Mouse (Mus musculus): Measurements from ENCODE around the gene Enthd1. TPM values are rescaled to one million over a fixed set of nuclear protein-coding genes. Genes with fewer than 3 reads are reported as not detected.

Gene Enthd1
- polyA plus RNA-seq, 1 experiment from 2014 or later = not detected

DNA sequence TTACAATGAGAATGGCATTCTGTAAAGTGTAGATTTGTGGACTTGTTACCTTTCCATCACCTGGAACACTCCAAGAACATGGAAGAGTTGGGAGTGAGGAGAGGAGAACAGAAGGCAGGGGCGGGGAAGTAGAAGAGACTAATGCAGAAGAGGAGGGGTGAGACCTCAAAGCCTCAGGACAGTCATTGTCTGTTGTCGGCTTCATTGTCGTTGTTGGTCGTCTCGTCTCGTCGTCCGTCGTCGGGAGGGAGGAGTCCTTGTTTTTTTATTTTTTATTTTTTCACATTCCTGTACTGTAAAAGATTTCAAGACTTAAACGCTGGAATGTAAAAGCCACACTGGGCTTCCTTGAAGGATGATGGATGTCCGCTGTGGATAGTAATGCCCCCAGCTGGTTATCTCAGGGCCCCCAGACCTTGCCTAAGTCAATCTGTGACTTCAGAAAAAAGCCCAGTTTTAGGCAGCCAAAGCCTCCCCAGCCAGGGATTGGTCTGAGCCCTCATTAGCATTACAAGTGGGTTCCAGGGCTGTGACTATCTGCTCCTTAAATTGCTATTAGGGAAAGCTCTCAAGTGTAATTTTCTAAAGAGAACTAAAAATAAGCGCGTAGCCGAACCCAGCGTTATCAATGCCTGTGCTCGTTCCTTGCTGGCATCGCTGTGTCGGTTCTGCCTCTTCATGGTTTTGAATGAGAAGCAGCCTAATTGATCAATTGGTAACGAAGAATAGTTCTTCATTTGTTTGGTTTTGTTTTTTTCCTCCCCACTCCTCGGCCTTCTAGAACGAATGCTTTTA, 12.4 kb upstream of the Enthd1 start:
- H3K9me3 ChIP-seq (replicated peaks; ENCODE audit: control insufficient read depth, low read length) = no peaks in the 10 kb centered on the region
- H3K27ac ChIP-seq (ENCODE audit: low read length) = no peak overlapping the region
- H3K4me2 ChIP-seq (ENCODE audit: low read depth, low read length) = peak overlapping the region; percentile 28; the same call in 1 of the 2 replicates
- H3K4me1 ChIP-seq (ENCODE audit: control insufficient read depth, insufficient read depth, low read length) = peaks cover 4% of the 10 kb centered on the region; the same call in 1 of the 2 replicates
- peaks cover 20% of the 10 kb centered on the region for H3K27me3 ChIP-seq (ENCODE audit: control insufficient read depth, insufficient read depth, low read length)
- ATAC-seq (replicated peaks; ENCODE audit: extremely low read depth, insufficient read depth, low FRiP score) = no peak
- no peak overlapping the region for H3K9ac ChIP-seq (ENCODE audit: low read length)
- no peak overlapping the region for H3K4me3 ChIP-seq (ENCODE audit: low read length)
- WGBS = 18% methylated on average over 22 of the region's 22 CpGs
- H3K36me3 ChIP-seq (ENCODE audit: control insufficient read depth, insufficient read depth) = no peaks in the 10 kb centered on the region

DNA sequence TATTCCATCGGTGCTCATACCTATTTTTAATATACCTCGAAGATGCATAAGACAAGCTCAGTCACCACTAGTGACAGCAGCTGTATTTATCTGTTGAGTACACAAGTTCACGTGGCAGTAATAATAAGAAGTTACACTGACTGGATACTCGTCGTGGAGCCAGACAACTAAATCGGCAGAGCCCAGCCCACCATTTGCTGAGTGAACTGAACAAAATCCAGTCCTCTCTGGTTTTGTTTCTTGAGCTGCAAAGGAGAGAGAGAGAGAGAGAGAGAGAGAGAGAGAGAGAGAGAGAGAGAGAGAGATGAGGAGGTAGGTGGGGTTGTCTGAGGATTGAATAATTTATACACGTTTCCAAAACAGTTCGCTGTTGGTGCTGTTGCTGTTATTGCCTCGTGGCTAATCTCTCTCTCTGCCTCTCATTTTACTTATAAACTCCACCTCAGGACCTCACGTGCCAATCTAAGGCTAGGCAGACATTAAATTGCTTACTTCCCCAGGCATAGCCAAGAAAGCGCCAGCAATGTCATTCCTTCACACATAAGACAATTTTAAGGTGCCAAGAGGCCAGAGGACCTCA, 11.5 kb upstream of the Enthd1 start:
- H3K4me1 ChIP-seq (ENCODE audit: control insufficient read depth, insufficient read depth, low read length) = peaks cover 3% of the 10 kb centered on the region; the same call in 1 of the 2 replicates
- H3K27me3 ChIP-seq (ENCODE audit: control insufficient read depth, insufficient read depth, low read length) = peaks cover 24% of the 10 kb centered on the region
- no peaks in the 10 kb centered on the region for H3K9me3 ChIP-seq (replicated peaks; ENCODE audit: control insufficient read depth, low read length)
- WGBS = 77% methylated on average over 11 of the region's 11 CpGs
- H3K4me2 ChIP-seq (ENCODE audit: low read depth, low read length) = no peak overlapping the region
- no peak for ATAC-seq (replicated peaks; ENCODE audit: extremely low read depth, insufficient read depth, low FRiP score)
- no peak overlapping the region for H3K4me3 ChIP-seq (ENCODE audit: low read length)
- no peak overlapping the region for H3K9ac ChIP-seq (ENCODE audit: low read length)
- H3K27ac ChIP-seq (ENCODE audit: low read length) = no peak overlapping the region
- H3K36me3 ChIP-seq (ENCODE audit: control insufficient read depth, insufficient read depth) = no peaks in the 10 kb centered on the region

DNA sequence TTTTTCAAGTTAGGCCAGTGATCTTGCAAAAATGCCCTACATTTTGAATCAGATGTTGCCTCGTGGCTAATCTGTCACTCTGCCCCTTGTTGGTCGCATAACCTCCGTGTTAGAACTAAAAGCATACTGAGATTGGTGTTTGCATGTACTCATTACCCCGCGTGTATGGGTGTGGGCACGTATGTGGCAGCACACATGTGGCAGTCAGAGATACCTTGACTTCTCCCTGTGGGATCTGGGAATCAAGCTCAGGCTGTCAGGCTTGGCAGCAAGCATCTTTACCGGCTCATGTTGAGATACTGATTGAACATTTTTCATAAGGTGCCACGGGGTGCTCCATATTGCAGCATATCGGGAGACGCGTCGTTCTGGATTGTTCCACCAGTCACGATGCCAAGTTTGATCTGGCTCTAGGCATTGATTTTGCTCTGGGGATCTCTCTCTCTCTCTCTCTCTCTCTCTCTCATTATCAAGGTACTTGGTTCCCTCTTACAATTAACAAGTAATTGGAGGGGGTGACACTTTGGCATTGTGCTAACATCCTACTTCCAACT, 10.9 kb upstream of the Enthd1 start:
- H3K9ac ChIP-seq (ENCODE audit: low read length) = no peak overlapping the region
- H3K27me3 ChIP-seq (ENCODE audit: control insufficient read depth, insufficient read depth, low read length) = peaks cover 24% of the 10 kb centered on the region
- H3K9me3 ChIP-seq (replicated peaks; ENCODE audit: control insufficient read depth, low read length) = no peaks in the 10 kb centered on the region
- ATAC-seq (replicated peaks; ENCODE audit: extremely low read depth, insufficient read depth, low FRiP score) = no peak
- WGBS = 87% methylated on average over 13 of the region's 13 CpGs
- H3K27ac ChIP-seq (ENCODE audit: low read length) = no peak overlapping the region
- H3K4me3 ChIP-seq (ENCODE audit: low read length) = no peak overlapping the region
- H3K36me3 ChIP-seq (ENCODE audit: control insufficient read depth, insufficient read depth) = no peaks in the 10 kb centered on the region
- H3K4me2 ChIP-seq (ENCODE audit: low read depth, low read length) = no peak overlapping the region
- H3K4me1 ChIP-seq (ENCODE audit: control insufficient read depth, insufficient read depth, low read length) = peaks cover 3% of the 10 kb centered on the region; the same call in 1 of the 2 replicates

DNA sequence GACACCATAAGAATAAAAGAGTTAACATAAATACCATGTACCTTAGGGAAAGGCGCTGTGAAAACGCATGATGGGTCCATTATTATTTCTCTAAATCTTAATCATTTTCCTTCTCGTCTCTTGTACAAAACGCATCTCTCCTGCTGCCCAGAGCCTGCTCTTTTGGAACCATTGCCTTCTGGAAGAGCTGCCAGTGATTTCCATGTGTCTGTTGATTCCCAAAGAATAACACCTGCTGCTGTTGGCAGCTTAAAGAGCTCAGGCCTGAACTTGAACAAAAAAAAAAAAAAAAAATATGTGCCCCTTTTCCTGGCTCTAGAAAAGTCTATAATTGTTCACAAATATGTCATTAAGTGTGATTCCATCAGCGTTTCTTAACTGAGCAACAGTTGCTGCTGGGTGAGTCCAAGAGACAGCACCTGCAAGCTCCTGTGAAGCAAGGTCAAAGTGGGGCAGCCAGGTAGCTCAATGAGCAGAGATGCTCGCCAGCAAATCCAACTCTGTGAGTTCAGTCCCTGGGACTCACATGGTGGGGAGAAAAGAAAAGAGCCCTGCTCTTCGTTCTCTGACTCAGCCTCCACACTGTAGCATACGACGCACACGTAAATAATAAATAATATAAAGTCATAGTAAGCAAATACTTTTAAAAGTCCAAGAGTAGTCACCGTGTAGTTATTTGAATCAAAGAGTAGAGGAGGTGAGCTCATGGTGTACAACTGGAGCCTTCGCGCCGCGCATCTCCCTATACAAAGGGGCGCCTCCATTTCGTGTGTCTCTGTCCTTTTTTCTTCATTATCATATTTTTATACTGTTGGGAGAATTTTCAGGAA, 9.5 kb upstream of the Enthd1 start:
- no peak for ATAC-seq (replicated peaks; ENCODE audit: extremely low read depth, insufficient read depth, low FRiP score)

DNA sequence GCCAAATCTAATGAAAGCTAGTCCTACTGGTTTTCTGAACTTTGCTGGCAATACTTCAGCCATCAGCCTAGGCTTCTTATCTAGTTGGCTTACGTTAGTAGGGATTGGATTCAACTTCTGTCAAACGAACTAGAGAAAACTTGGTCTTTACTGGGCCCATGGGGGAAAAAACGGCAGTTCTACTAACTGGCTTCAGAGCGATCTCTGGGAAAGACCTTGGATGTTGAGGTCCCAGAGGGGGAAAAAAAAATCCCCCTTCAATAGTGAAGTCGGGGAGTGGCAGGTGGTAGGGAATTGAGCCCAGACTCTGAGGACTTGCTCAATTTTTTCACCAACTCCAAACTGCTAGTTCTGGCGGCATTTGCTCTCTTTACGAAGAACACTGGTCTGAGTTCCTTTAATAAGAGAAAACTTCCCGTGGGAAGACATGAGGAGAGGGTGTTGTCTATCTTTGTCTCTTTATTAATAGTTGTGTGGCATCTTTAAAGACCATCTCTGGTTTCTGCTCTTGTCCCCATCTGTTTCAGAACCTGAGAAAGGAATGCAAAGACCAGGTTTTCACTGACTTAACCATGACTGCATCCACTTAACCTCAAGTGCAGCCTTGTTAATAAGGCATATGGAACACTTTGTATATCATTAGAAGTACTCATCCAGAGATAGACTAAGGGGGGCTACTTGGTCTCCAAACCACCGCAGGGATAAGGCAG, 8.0 kb upstream of the Enthd1 start:
- WGBS = 60% methylated on average over 9 of the region's 9 CpGs
- ATAC-seq (replicated peaks; ENCODE audit: extremely low read depth, insufficient read depth, low FRiP score) = no peak
- H3K27ac ChIP-seq (ENCODE audit: low read length) = peak overlapping the region; percentile 24; the same call in 1 of the 2 replicates
- no peaks in the 10 kb centered on the region for H3K36me3 ChIP-seq (ENCODE audit: control insufficient read depth, insufficient read depth)
- peaks cover 1% of the 10 kb centered on the region; the same call in 1 of the 2 replicates for H3K4me1 ChIP-seq (ENCODE audit: control insufficient read depth, insufficient read depth, low read length)
- H3K9me3 ChIP-seq (replicated peaks; ENCODE audit: control insufficient read depth, low read length) = no peaks in the 10 kb centered on the region
- peak overlapping the region; percentile 13; the same call in 1 of the 2 replicates for H3K9ac ChIP-seq (ENCODE audit: low read length)
- no peak overlapping the region for H3K4me2 ChIP-seq (ENCODE audit: low read depth, low read length)
- peaks cover 26% of the 10 kb centered on the region for H3K27me3 ChIP-seq (ENCODE audit: control insufficient read depth, insufficient read depth, low read length)
- H3K4me3 ChIP-seq (ENCODE audit: low read length) = peak overlapping the region; percentile 35

More for the DNA sequence above, 9.5 kb upstream of the Enthd1 start:
- Histone ChIP-seq H3K9ac (ENCODE audit: low read length) (no peak overlapping the region), H3K4me2 (ENCODE audit: low read depth, low read length) (peak overlapping the region; percentile 2; the same call in 1 of the 2 replicates), H3K9me3 (replicated peaks; ENCODE audit: control insufficient read depth, low read length) (no peaks in the 10 kb centered on the region), H3K4me3 (ENCODE audit: low read length) (no peak overlapping the region), H3K36me3 (ENCODE audit: control insufficient read depth, insufficient read depth) (no peaks in the 10 kb centered on the region), H3K27me3 (ENCODE audit: control insufficient read depth, insufficient read depth, low read length) (peaks cover 27% of the 10 kb centered on the region), H3K27ac (ENCODE audit: low read length) (no peak overlapping the region), H3K4me1 (ENCODE audit: control insufficient read depth, insufficient read depth, low read length) (peaks cover 3% of the 10 kb centered on the region; the same call in 1 of the 2 replicates)
- WGBS = 85% methylated on average over 17 of the region's 17 CpGs

DNA sequence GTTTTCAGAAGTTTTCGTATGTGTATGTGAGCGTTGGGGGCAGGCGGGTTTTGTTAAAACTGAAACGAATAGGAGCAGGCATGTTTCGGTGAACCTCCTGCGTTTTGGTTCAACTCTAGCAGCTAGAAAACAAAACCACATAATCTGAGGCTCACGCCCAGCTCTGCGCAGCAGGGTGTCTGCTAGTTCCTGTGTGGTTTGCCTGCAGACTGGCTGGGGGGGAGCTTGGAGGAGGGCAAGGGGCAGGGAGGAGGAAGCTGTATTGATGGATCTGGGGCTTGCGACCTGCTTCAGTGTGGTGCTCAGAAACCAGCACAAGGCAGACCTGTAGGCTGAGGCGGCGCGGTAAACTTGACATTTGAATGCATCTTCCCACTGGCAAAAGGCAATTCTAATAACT, 7.3 kb upstream of the Enthd1 start, which contains the start of gene Grap2:
Gene Grap2 (plus strand): TSS at position 304 of the 400 bp plus-strand sequence.
- Histone ChIP-seq H3K4me3 (ENCODE audit: low read length) (peak within 1 kb of the TSS; percentile 35), H3K9ac (ENCODE audit: low read length) (peak within 1 kb of the TSS; percentile 13; the same call in 1 of the 2 replicates), H3K27me3 (ENCODE audit: control insufficient read depth, insufficient read depth, low read length) (peaks cover 26% of the 10 kb centered on the region), H3K36me3 (ENCODE audit: control insufficient read depth, insufficient read depth) (no peaks in the 10 kb centered on the region), H3K4me2 (ENCODE audit: low read depth, low read length) (peak within 1 kb of the TSS; percentile 39), H3K27ac (ENCODE audit: low read length) (peak within 1 kb of the TSS; percentile 65), H3K9me3 (replicated peaks; ENCODE audit: control insufficient read depth, low read length) (no peaks in the 10 kb centered on the region), H3K4me1 (ENCODE audit: control insufficient read depth, insufficient read depth, low read length) (no peaks in the 10 kb centered on the region; the same call in 1 of the 2 replicates)
- ATAC-seq (replicated peaks; ENCODE audit: extremely low read depth, insufficient read depth, low FRiP score) = peak; percentile 77; the same call in 1 of the 2 replicates
- WGBS = 55% methylated on average over 12 of the region's 12 CpGs

DNA sequence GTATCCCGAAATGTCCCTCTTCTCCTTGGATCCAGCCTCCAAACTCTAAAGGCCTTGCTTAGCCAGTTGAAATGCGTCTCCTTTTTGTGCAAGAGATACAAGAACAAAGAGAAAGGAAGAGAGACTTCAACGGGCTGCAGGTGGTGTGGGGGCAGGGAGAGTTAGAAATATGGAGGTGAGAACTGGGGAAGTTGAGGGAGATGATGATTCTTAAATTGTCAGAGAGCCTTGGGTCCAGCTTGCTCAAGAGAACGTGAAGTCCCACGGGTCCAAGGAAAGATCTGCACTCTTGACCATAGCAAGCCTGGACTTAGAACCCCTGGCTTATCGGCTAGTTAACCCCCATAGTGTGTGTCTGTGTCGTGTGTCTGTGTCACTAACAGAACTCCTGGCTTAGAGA, 6.7 kb upstream of the Enthd1 start:
- Histone ChIP-seq H3K27ac (ENCODE audit: low read length) (peak overlapping the region; percentile 65), H3K9me3 (replicated peaks; ENCODE audit: control insufficient read depth, low read length) (no peaks in the 10 kb centered on the region), H3K4me1 (ENCODE audit: control insufficient read depth, insufficient read depth, low read length) (no peaks in the 10 kb centered on the region), H3K4me3 (ENCODE audit: low read length) (no peak overlapping the region), H3K4me2 (ENCODE audit: low read depth, low read length) (peak overlapping the region; percentile 39), H3K36me3 (ENCODE audit: control insufficient read depth, insufficient read depth) (no peaks in the 10 kb centered on the region), H3K9ac (ENCODE audit: low read length) (no peak overlapping the region), H3K27me3 (ENCODE audit: control insufficient read depth, insufficient read depth, low read length) (peaks cover 21% of the 10 kb centered on the region)
- no peak for ATAC-seq (replicated peaks; ENCODE audit: extremely low read depth, insufficient read depth, low FRiP score)
- 60% methylated on average over 7 of the region's 7 CpGs for WGBS

DNA sequence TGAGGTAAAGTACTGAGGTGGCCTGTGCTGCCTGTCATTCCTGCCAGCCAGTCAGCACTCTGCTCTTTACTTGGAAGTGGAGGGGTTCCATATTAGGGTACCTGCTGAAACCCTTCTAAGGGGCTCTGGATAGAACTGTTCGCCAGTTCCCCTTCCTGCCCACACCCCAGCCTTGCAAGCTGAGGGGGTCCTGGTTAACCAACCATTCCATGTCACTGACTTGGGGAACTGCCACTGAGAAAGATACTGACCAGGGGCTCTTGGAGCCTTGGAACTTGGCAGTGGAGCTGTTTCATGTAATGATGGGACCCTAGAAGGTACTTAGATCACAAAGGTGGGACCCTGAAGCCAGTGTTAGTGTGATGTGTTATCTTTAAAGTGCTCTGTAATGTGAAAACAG, 5.3 kb upstream of the Enthd1 start:
- Histone ChIP-seq H3K9ac (ENCODE audit: low read length) (no peak overlapping the region), H3K4me1 (ENCODE audit: control insufficient read depth, insufficient read depth, low read length) (no peaks in the 10 kb centered on the region), H3K36me3 (ENCODE audit: control insufficient read depth, insufficient read depth) (no peaks in the 10 kb centered on the region), H3K9me3 (replicated peaks; ENCODE audit: control insufficient read depth, low read length) (no peaks in the 10 kb centered on the region), H3K4me2 (ENCODE audit: low read depth, low read length) (no peak overlapping the region), H3K4me3 (ENCODE audit: low read length) (no peak overlapping the region), H3K27ac (ENCODE audit: low read length) (no peak overlapping the region), H3K27me3 (ENCODE audit: control insufficient read depth, insufficient read depth, low read length) (peaks cover 16% of the 10 kb centered on the region)
- ATAC-seq (replicated peaks; ENCODE audit: extremely low read depth, insufficient read depth, low FRiP score) = no peak
- 80% methylated on average over 1 of the region's 1 CpGs for WGBS

All from heart, embryonic 16.5 days (tissue).